Mouse (Mus musculus) heart, embryonic 11.5 days (tissue): ENCODE results near the gene 1700125H20Rik. TPM values are rescaled to one million over a fixed set of nuclear protein-coding genes. Genes with fewer than 3 reads are reported as not detected.

Source experiments
- ATAC-seq: fragments of 200-750 bp; cut with Nextera tagmentation; replicated peaks from 2 replicates; pipeline ENCODE4 v1.8.0; 2017; ENCODE audit warnings: moderate library complexity; ENCODE audit not compliant: insufficient number of reproducible peaks, low FRiP score, low TSS enrichment
- H3K27ac ChIP-seq: fragments of 300-500 bp; sonication (generic); 2 replicates; pipeline ENCODE4 v1.5.1; 2014; ENCODE audit warnings: mild to moderate bottlenecking, low read depth, low read length
- H3K27me3 ChIP-seq: fragments of 300-500 bp; sonication (generic); 2 replicates; pipeline ENCODE4 v1.6.1; 2014; ENCODE audit warnings: mild to moderate bottlenecking, low read length, mixed read lengths; ENCODE audit not compliant: control insufficient read depth, insufficient read depth
- H3K36me3 ChIP-seq: fragments of 300-500 bp; sonication (generic); 2 replicates; pipeline ENCODE4 v1.6.1; 2014; ENCODE audit warnings: mild to moderate bottlenecking, low read length, moderate library complexity, mixed read lengths; ENCODE audit not compliant: control insufficient read depth, insufficient read depth
- H3K4me1 ChIP-seq: fragments of 300-500 bp; sonication (generic); 2 replicates; pipeline ENCODE4 v1.6.1; 2014; ENCODE audit warnings: low read length; ENCODE audit not compliant: control insufficient read depth, insufficient read depth
- H3K4me2 ChIP-seq: fragments of 300-500 bp; sonication (generic); 2 replicates; pipeline ENCODE4 v1.6.1; 2014; ENCODE audit warnings: mild to moderate bottlenecking, moderate library complexity
- H3K4me3 ChIP-seq: fragments of 300-500 bp; sonication (generic); 2 replicates; pipeline ENCODE4 v1.5.1; 2014; ENCODE audit warnings: low read depth, low read length
- H3K9ac ChIP-seq: fragments of 300-500 bp; sonication (generic); 2 replicates; pipeline ENCODE4 v1.6.1; 2014; ENCODE audit warnings: mild to moderate bottlenecking, low read depth, low read length, moderate library complexity
- H3K9me3 ChIP-seq: fragments of 300-500 bp; sonication (generic); replicated peaks from 2 replicates; pipeline ENCODE4 v1.6.1; 2016; ENCODE audit warnings: low read length; ENCODE audit not compliant: control insufficient read depth
- WGBS: fragments of 180-500 bp; shearing (Covaris S2); extraction: QIAGEN DNeasy Blood & Tissue Kit; methylation state at CpG from one replicate; pipeline ENCODE4 v1.1.7; 2014; ENCODE audit not compliant: insufficient replicate concordance; 5-methylcytosine and 5-hydroxymethylcytosine counted together
- polyA plus RNA-seq: library from polyadenylated mRNA; unstranded; fragments of >200 nt; fragmentation: Nextera tagmentation; extraction: Ambion mirVana; gene quantifications from 2 replicates; pipeline ENCODE4 v1.2.1, GENCODE M21; 2014

The 1700125H20Rik gene
- polyA plus RNA-seq, 1 experiment from 2014 or later, result not detected

DNA sequence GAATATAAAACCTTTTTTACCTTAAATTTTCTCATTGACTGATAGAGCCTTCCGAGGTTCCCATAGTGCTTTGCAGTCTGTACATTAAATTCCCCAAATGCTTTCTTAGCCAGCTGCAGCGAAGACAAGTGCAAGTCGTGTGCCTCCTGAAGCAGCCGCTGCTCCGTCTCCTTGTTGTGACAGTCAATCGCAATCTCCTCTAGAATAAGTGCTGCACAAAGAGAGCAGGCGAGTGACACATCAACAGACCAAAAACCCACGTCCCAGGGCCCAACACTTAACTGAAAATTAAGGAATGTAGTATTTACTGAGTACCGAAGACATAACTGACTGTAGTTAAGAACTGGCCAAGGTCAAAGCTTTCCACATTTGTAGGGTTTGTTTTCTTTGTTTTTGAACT, 25.8 kb downstream of the 1700125H20Rik start:
- Histone ChIP-seq H3K4me2 (no peak overlapping the region), H3K9me3 (no peaks in the 10 kb centered on the region), H3K27me3 (no peaks in the 10 kb centered on the region), H3K9ac (no peak overlapping the region), H3K27ac (no peak overlapping the region), H3K4me3 (no peak overlapping the region), H3K4me1 (no peaks in the 10 kb centered on the region), H3K36me3 (peaks cover 57% of the 10 kb centered on the region)
- WGBS, result 89% methylated on average over 9 of the region's 9 CpGs
- no peak for ATAC-seq

GRCm38 (mm10) chr11:85198906-85199305, 28.7 kb downstream of the 1700125H20Rik start:
- Histone ChIP-seq H3K4me1 (no peaks in the 10 kb centered on the region), H3K27ac (no peak overlapping the region), H3K9ac (no peak overlapping the region), H3K27me3 (no peaks in the 10 kb centered on the region), H3K4me3 (no peak overlapping the region), H3K36me3 (peaks cover 54% of the 10 kb centered on the region), H3K4me2 (no peak overlapping the region), H3K9me3 (no peaks in the 10 kb centered on the region)
- no peak for ATAC-seq
- 80% methylated on average over 2 of the region's 2 CpGs for WGBS

GRCm38 (mm10) chr11:85206231-85206630, 36.0 kb downstream of the 1700125H20Rik start:
- Histone ChIP-seq H3K36me3 (peaks cover 23% of the 10 kb centered on the region), H3K4me2 (no peak overlapping the region), H3K4me3 (no peak overlapping the region), H3K9ac (no peak overlapping the region), H3K9me3 (no peaks in the 10 kb centered on the region), H3K27ac (no peak overlapping the region), H3K4me1 (no peaks in the 10 kb centered on the region), H3K27me3 (no peaks in the 10 kb centered on the region)
- no peak for ATAC-seq

- Histone ChIP-seq H3K4me3 (no peak overlapping the region), H3K4me2 (no peak overlapping the region), H3K9me3 (no peaks in the 10 kb centered on the region), H3K36me3 (peaks cover 19% of the 10 kb centered on the region), H3K27me3 (no peaks in the 10 kb centered on the region), H3K9ac (no peak overlapping the region), H3K27ac (no peak overlapping the region), H3K4me1 (no peaks in the 10 kb centered on the region)
- ATAC-seq, result no peak
- 93% methylated on average over 2 of the region's 2 CpGs for WGBS
These were observed 40.9 kb downstream of the 1700125H20Rik start for GRCm38 (mm10) chr11:85211151-85211550.

- Histone ChIP-seq H3K36me3 (peaks cover 17% of the 10 kb centered on the region), H3K4me1 (no peaks in the 10 kb centered on the region), H3K4me2 (no peak overlapping the region), H3K9me3 (no peaks in the 10 kb centered on the region), H3K9ac (no peak overlapping the region), H3K27ac (no peak overlapping the region), H3K4me3 (no peak overlapping the region), H3K27me3 (no peaks in the 10 kb centered on the region)
- WGBS, result 72% methylated on average over 2 of the region's 2 CpGs
- no peak for ATAC-seq
These were observed 43.0 kb downstream of the 1700125H20Rik start for GRCm38 (mm10) chr11:85213215-85213614.

DNA sequence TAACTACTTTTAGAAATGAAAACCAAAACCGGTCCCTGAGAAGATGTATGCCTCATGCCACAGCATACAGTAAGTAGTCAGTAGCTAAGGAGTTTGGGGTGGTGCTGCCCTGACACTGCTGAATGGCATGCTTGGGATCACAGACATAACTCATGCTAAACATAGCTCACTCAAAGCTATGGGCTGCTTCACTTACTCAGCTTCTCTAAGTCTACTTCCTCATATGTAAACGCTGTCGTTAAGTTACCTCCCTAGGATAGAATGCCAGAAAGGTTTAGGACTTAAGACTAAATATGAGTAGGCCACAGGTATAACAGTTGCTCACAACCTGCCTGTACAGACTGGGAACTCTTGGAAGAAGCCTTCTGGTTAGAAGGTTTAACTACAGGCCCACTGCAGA, 44.5 kb downstream of the 1700125H20Rik start:
- Histone ChIP-seq H3K36me3 (peaks cover 8% of the 10 kb centered on the region), H3K4me1 (no peaks in the 10 kb centered on the region), H3K4me3 (no peak overlapping the region), H3K27me3 (no peaks in the 10 kb centered on the region), H3K4me2 (no peak overlapping the region), H3K27ac (no peak overlapping the region), H3K9me3 (no peaks in the 10 kb centered on the region), H3K9ac (no peak overlapping the region)
- WGBS, result 88% methylated on average over 3 of the region's 3 CpGs
- no peak for ATAC-seq

GRCm38 (mm10) chr11:85219014-85219413, 48.8 kb downstream of the 1700125H20Rik start:
- H3K27ac ChIP-seq, result no peak overlapping the region
- no peak overlapping the region for H3K4me3 ChIP-seq
- H3K9ac ChIP-seq, result no peak overlapping the region
- no peak overlapping the region for H3K4me2 ChIP-seq
- H3K36me3 ChIP-seq, result peaks cover 4% of the 10 kb centered on the region
- H3K27me3 ChIP-seq, result no peaks in the 10 kb centered on the region
- H3K4me1 ChIP-seq, result no peaks in the 10 kb centered on the region
- H3K9me3 ChIP-seq, result no peaks in the 10 kb centered on the region
- 91% methylated on average over 3 of the region's 3 CpGs for WGBS
- no peak for ATAC-seq

GRCm38 (mm10) chr11:85222561-85222960, 52.4 kb downstream of the 1700125H20Rik start:
- Histone ChIP-seq H3K9me3 (no peaks in the 10 kb centered on the region), H3K4me3 (no peak overlapping the region), H3K36me3 (peaks cover 2% of the 10 kb centered on the region; the same call in 1 of the 2 replicates), H3K9ac (no peak overlapping the region), H3K27me3 (no peaks in the 10 kb centered on the region), H3K27ac (no peak overlapping the region), H3K4me1 (no peaks in the 10 kb centered on the region), H3K4me2 (no peak overlapping the region)
- WGBS, result 95% methylated on average over 6 of the region's 6 CpGs
- ATAC-seq, result no peak

- Histone ChIP-seq H3K27me3 (no peaks in the 10 kb centered on the region), H3K4me3 (no peak overlapping the region), H3K4me1 (no peaks in the 10 kb centered on the region), H3K4me2 (no peak overlapping the region), H3K9me3 (no peaks in the 10 kb centered on the region), H3K9ac (no peak overlapping the region), H3K27ac (no peak overlapping the region), H3K36me3 (peaks cover 2% of the 10 kb centered on the region; the same call in 1 of the 2 replicates)
- WGBS, result 97% methylated on average over 3 of the region's 3 CpGs
- ATAC-seq, result no peak
These were observed 53.0 kb downstream of the 1700125H20Rik start for GRCm38 (mm10) chr11:85223248-85223647.
